Mouse (Mus musculus): ENCODE measurements around the gene F13a1. TPM values are rescaled to one million over a fixed set of nuclear protein-coding genes. Genes with fewer than 3 reads are reported as not detected.

The F13a1 gene
- total RNA-seq (2021) = 1 to 10 TPM; 4.1 to 4.5 TPM
- long read RNA-seq, experiment 1, partial matches to known transcripts = 0 of 1 reads
- long read RNA-seq, experiment 1, other reads (novel, unspliced or antisense) = 0 of 1 reads
- long read RNA-seq, experiment 2, partial matches to known transcripts = 0 of 3 reads
- long read RNA-seq, experiment 2, other reads (novel, unspliced or antisense) = 1 of 3 reads

GRCm38 (mm10) chr13:37050126-37050525, at the start of gene F13a1:
F13a1 (minus strand) TSS chr13:37050244.
- DNase-seq (ENCODE audit: low spot score in 2 of 2) = no peak

GRCm38 (mm10) chr13:37091620-37092019, 41.6 kb upstream of the F13a1 start:
- DNase-seq (ENCODE audit: low spot score in 2 of 2) = no peak

GRCm38 (mm10) chr13:37089104-37089503, 39.1 kb upstream of the F13a1 start:
- DNase-seq (ENCODE audit: low spot score in 2 of 2) = no peak

- no peak for DNase-seq (ENCODE audit: low spot score in 2 of 2)
Observed at GRCm38 (mm10) chr13:37081506-37082241, 31.6 kb upstream of the F13a1 start.

- DNase-seq (ENCODE audit: low spot score in 2 of 2) = no peak
Observed at GRCm38 (mm10) chr13:37071390-37071789, 21.3 kb upstream of the F13a1 start.

- no peak for DNase-seq (ENCODE audit: low spot score in 2 of 2)
Observed at GRCm38 (mm10) chr13:37070824-37071223, 20.8 kb upstream of the F13a1 start.

GRCm38 (mm10) chr13:37060810-37061209, 10.8 kb upstream of the F13a1 start:
- DNase-seq (ENCODE audit: low spot score in 2 of 2) = no peak

- DNase-seq (ENCODE audit: low spot score in 2 of 2) = peak in 1 of 2 experiments; percentile 7
Observed at GRCm38 (mm10) chr13:37056662-37057061, 6.6 kb upstream of the F13a1 start.

- no peak for DNase-seq (ENCODE audit: low spot score in 2 of 2)
Observed at GRCm38 (mm10) chr13:37049631-37050030, 413 bp downstream of the F13a1 start.

- DNase-seq (ENCODE audit: low spot score in 2 of 2) = no peak
Observed at GRCm38 (mm10) chr13:37049018-37049417, 1.0 kb downstream of the F13a1 start.

GRCm38 (mm10) chr13:37045005-37045404, 5.0 kb downstream of the F13a1 start:
- DNase-seq (ENCODE audit: low spot score in 2 of 2) = peak in 1 of 2 experiments; percentile 3

GRCm38 (mm10) chr13:37034745-37035144, 15.3 kb downstream of the F13a1 start:
- no peak for DNase-seq (ENCODE audit: low spot score in 2 of 2)

GRCm38 (mm10) chr13:37025996-37026579, 24.0 kb downstream of the F13a1 start:
- no peak for DNase-seq (ENCODE audit: low spot score in 2 of 2)

- no peak for DNase-seq (ENCODE audit: low spot score in 2 of 2)
Observed at GRCm38 (mm10) chr13:37021575-37021974, 28.5 kb downstream of the F13a1 start.

GRCm38 (mm10) chr13:37010771-37011170, 39.3 kb downstream of the F13a1 start:
- DNase-seq (ENCODE audit: low spot score in 2 of 2) = peak in 1 of 2 experiments; percentile 3

- DNase-seq (ENCODE audit: low spot score in 2 of 2) = no peak
Observed at GRCm38 (mm10) chr13:37006224-37006623, 43.8 kb downstream of the F13a1 start.

- no peak for DNase-seq (ENCODE audit: low spot score in 2 of 2)
Observed at GRCm38 (mm10) chr13:36999210-36999705, 50.8 kb downstream of the F13a1 start.

GRCm38 (mm10) chr13:36993593-36993992, 56.5 kb downstream of the F13a1 start:
- no peak for DNase-seq (ENCODE audit: low spot score in 2 of 2)

- no peak for DNase-seq (ENCODE audit: low spot score in 2 of 2)
Observed at GRCm38 (mm10) chr13:36988392-36988791, 61.7 kb downstream of the F13a1 start.

- DNase-seq (ENCODE audit: low spot score in 2 of 2) = no peak
Observed at GRCm38 (mm10) chr13:36973016-36973415, 77.0 kb downstream of the F13a1 start.

GRCm38 (mm10) chr13:36972226-36972625, 77.8 kb downstream of the F13a1 start:
- DNase-seq (ENCODE audit: low spot score in 2 of 2) = no peak

GRCm38 (mm10) chr13:36962926-36963325, 87.1 kb downstream of the F13a1 start:
- no peak for DNase-seq (ENCODE audit: low spot score in 2 of 2)

Measured in layer of hippocampus, postnatal 14 days (tissue).